Mouse (Mus musculus) natural killer cell, adult 2 months (primary cell): Measurements from ENCODE around the gene Olfr768.
"Not testable (repeated sequence)": the region's sequence is repeated elsewhere in the genome, so short reads cannot be mapped to it uniquely, and the experiment has no call there.

Experiments used
- DNase-seq, 2 experiments: peaks; one replicate each; pipeline ENCODE4 v3.0.0; 2022; ENCODE audit warnings: low spot score in 2 of 2

The Olfr768 gene

GRCm38 (mm10) chr10:129099275-129099674 lies at the start of gene Olfr768:
Gene Olfr768 (minus strand): TSS chr10:129099375.
- DNase-seq, result no peak

GRCm38 (mm10) chr10:129138898-129139297 lies 39.7 kb upstream of the Olfr768 start, which contains the start of gene Olfr770:
Gene Olfr770 (minus strand): TSS chr10:129138998.
- DNase-seq, result no peak

- DNase-seq, result no peak
Observed at GRCm38 (mm10) chr10:129117761-129118160, 18.6 kb upstream of the Olfr768 start, which contains the start of gene Olfr769. Gene Olfr769 (minus strand): TSS chr10:129117861.

- no peak for DNase-seq
Observed at GRCm38 (mm10) chr10:129115146-129115545, 16.0 kb upstream of the Olfr768 start.

GRCm38 (mm10) chr10:129101231-129101630 lies 2.1 kb upstream of the Olfr768 start:
- no peak for DNase-seq

GRCm38 (mm10) chr10:129082810-129083209 lies 16.4 kb downstream of the Olfr768 start, which contains the start of gene Olfr767:
Gene Olfr767 (minus strand): TSS chr10:129082910.
- not testable (repeated sequence) for DNase-seq

- DNase-seq, result no peak
Observed at GRCm38 (mm10) chr10:129068877-129069276, 30.3 kb downstream of the Olfr768 start, which contains the start of gene Olfr766-ps1. Gene Olfr766-ps1 (minus strand): TSS chr10:129068977.

GRCm38 (mm10) chr10:129049898-129050297 lies 49.3 kb downstream of the Olfr768 start, which contains the start of gene Olfr765:
Gene Olfr765 (minus strand): TSS chr10:129049998.
- not testable (repeated sequence) for DNase-seq
